Comparison of ENCODE assay signal across 9 mouse cellular contexts in genomic region chr6:92940191-92941131, GRCm38 (mm10). TPM values are rescaled to one million over a fixed set of nuclear protein-coding genes. Genes with fewer than 3 reads are reported as not detected.
A peak's percentile ranks its signal among the peaks of the same experiment; 100 is the strongest.
DNase-seq lines count a peak whose midpoint lies in the region; ATAC-seq and TF ChIP-seq lines count a peak whose summit lies in the region.
"Had no signal": no experiment of that assay in that cellular context is flagged by ENCODE, and none has a peak within 500 bp of the region (broad histone marks: within the 10 kb centered on the region; RNA-seq: fewer than 3 reads in every experiment).

No protein-coding gene starts in this region.

- H3K4me2 ChIP-seq in embryonic facial prominence, embryonic 13.5 days: peak overlapping the region; percentile 97
- peak overlapping the region; percentile 86 for H3K4me2 ChIP-seq in heart, embryonic 16.5 days (ENCODE audit: low read depth, low read length)
- H3K4me2 ChIP-seq in lung, embryonic 16.5 days (ENCODE audit: low read depth, low read length): peak overlapping the region; percentile 71

- TF ChIP-seq CTCF in left cerebral cortex, adult 2 months (IDR thresholded peaks at IDR 0.05): no peak

- peak overlapping the region; percentile 62 for H3K27ac ChIP-seq in left cerebral cortex, adult 2 months
- peak overlapping the region; percentile 73 for H3K27ac ChIP-seq in embryonic facial prominence, embryonic 13.5 days
- H3K27ac ChIP-seq in heart, embryonic 16.5 days (ENCODE audit: low read length): peak overlapping the region; percentile 89
- peak overlapping the region; percentile 98 for H3K27ac ChIP-seq in lung, embryonic 16.5 days (ENCODE audit: low read length)

- peak overlapping the region; percentile 77 for H3K9ac ChIP-seq in embryonic facial prominence, embryonic 13.5 days
- H3K9ac ChIP-seq in heart, embryonic 16.5 days (ENCODE audit: low read length): peak overlapping the region; percentile 90
- H3K9ac ChIP-seq in lung, embryonic 16.5 days (ENCODE audit: low read length): peak overlapping the region; percentile 90

- no peaks in the 10 kb centered on the region for H3K9me3 ChIP-seq in embryonic facial prominence, embryonic 13.5 days
- no peaks in the 10 kb centered on the region for H3K9me3 ChIP-seq in heart, embryonic 16.5 days (replicated peaks; ENCODE audit: control insufficient read depth, low read length)
- no peaks in the 10 kb centered on the region for H3K9me3 ChIP-seq in lung, embryonic 16.5 days (ENCODE audit: control insufficient read depth, low read length)

- 0 out of 2 replicates have a peak, but pooled peaks cover 4% of the 10 kb centered on the region for H3K36me3 ChIP-seq in embryonic facial prominence, embryonic 13.5 days
- H3K36me3 ChIP-seq in heart, embryonic 16.5 days (ENCODE audit: control insufficient read depth, insufficient read depth): peaks cover 18% of the 10 kb centered on the region
- peaks cover 4% of the 10 kb centered on the region; the same call in 1 of the 2 replicates for H3K36me3 ChIP-seq in lung, embryonic 16.5 days (ENCODE audit: control insufficient read depth, insufficient read depth, low read length)

- intact Hi-C loops in left cerebral cortex, adult 2 months (cut with DNase I): loop anchor here (1.0 to 10.0 kb wide), 3 partner anchors 138 to 604 kb away; no protein-coding TSS in a partner anchor
- intact Hi-C loops in left cerebral cortex, postnatal 4 days (cut with DNase I): loop anchor here (5.0 to 10.0 kb wide), 2 partner anchors 138 to 504 kb away; no protein-coding TSS in a partner anchor

- H3K4me1 ChIP-seq in embryonic facial prominence, embryonic 13.5 days: peaks cover 34% of the 10 kb centered on the region
- peaks cover 10% of the 10 kb centered on the region for H3K4me1 ChIP-seq in heart, embryonic 16.5 days (ENCODE audit: control insufficient read depth, insufficient read depth, low read length)
- H3K4me1 ChIP-seq in lung, embryonic 16.5 days (replicated peaks; ENCODE audit: control insufficient read depth, insufficient read depth, low read length): peaks cover 9% of the 10 kb centered on the region

- ATAC-seq in embryonic facial prominence, embryonic 13.5 days (ENCODE audit: insufficient number of reproducible peaks, insufficient read depth, low FRiP score, low TSS enrichment, low read depth): peak; percentile 35; the same call in 1 of the 2 replicates
- no peak for ATAC-seq in heart, embryonic 16.5 days (replicated peaks; ENCODE audit: extremely low read depth, insufficient read depth, low FRiP score)
- no peak for ATAC-seq in lung, embryonic 16.5 days (ENCODE audit: low read depth)

- peaks cover 21% of the 10 kb centered on the region for H3K27me3 ChIP-seq in embryonic facial prominence, embryonic 13.5 days
- H3K27me3 ChIP-seq in heart, embryonic 16.5 days (ENCODE audit: control insufficient read depth, insufficient read depth, low read length): no peaks in the 10 kb centered on the region; the same call in 1 of the 2 replicates
- no peaks in the 10 kb centered on the region for H3K27me3 ChIP-seq in lung, embryonic 16.5 days (ENCODE audit: control insufficient read depth, insufficient read depth, low read depth, low read length)
- H3K27me3 ChIP-seq: CH12.LX had no signal

- under 1% methylated on average over 37 of the region's 37 CpGs for WGBS in embryonic facial prominence, embryonic 13.5 days
- WGBS in heart, embryonic 16.5 days: 2% methylated on average over 37 of the region's 37 CpGs
- 1% methylated on average over 37 of the region's 37 CpGs for WGBS in lung, embryonic 16.5 days

- peak; percentile 15 to 21 for DNase-seq in left cerebral cortex, adult 2 months (ENCODE audit: extremely low spot score in 1 of 2, low spot score in 2 of 2)
- DNase-seq in left cerebral cortex, postnatal 4 days: no peak
- DNase-seq in kidney, postnatal 14 days: peak; percentile 63
- DNase-seq in retina, postnatal 1 day: peak; percentile 50
- no peak for DNase-seq in cerebellum, adult 11 months

- H3K4me3 ChIP-seq in left cerebral cortex, adult 2 months: peak overlapping the region; percentile 61
- peak overlapping the region; percentile 64 for H3K4me3 ChIP-seq in embryonic facial prominence, embryonic 13.5 days
- peak overlapping the region; percentile 74 for H3K4me3 ChIP-seq in heart, embryonic 16.5 days (ENCODE audit: low read length)
- peak overlapping the region; percentile 75 for H3K4me3 ChIP-seq in lung, embryonic 16.5 days (ENCODE audit: low read length)

RNA-seq across cellular contexts. Expression of gene Adamts9, which starts 2.8 kb away (rescaled TPM):
- 1 to 10 TPM; 2.8 to 3.9 TPM for total RNA-seq in left cerebral cortex, adult 2 months (2021)
- 1 to 10 TPM; 7.7 to 8.3 TPM for total RNA-seq in left cerebral cortex, postnatal 4 days (2021)
- polyA plus RNA-seq in embryonic facial prominence, embryonic 13.5 days (2015; fragmentation: Nextera tagmentation; extraction: Ambion mirVana): 6.3 and 7.0 TPM in 2 replicates
- 6.3 and 7.7 TPM in 2 replicates for polyA plus RNA-seq in heart, embryonic 16.5 days (2015; fragmentation: Nextera tagmentation; extraction: Ambion mirVana)
- 13.8 and 16.2 TPM in 2 replicates for polyA plus RNA-seq in lung, embryonic 16.5 days (2015; fragmentation: Nextera tagmentation; extraction: Ambion mirVana)
- total RNA-seq: CH12.LX had no signal

Comparison
In these comparisons a context has a peak if more than half of its experiments do, and no peak if none do; other contexts are left out.
1. DNase-seq: peak in left cerebral cortex, adult 2 months (2 of 2), kidney, postnatal 14 days (single experiment) and retina, postnatal 1 day (single experiment); none in left cerebral cortex, postnatal 4 days (single experiment) and cerebellum, adult 11 months (single experiment).
2. Peak in every context shown above with its lines, with median percentiles within 50 percentile points of each other: H3K27ac ChIP-seq, H3K4me3 ChIP-seq, H3K4me2 ChIP-seq and H3K9ac ChIP-seq.